Mouse (Mus musculus) urinary bladder, postnatal 14 days (tissue): Measurements from ENCODE around the gene Ccdc163.
"Not testable (repeated sequence)": the region's sequence is repeated elsewhere in the genome, so short reads cannot be mapped to it uniquely, and the experiment has no call there.

Experiments used
- DNase-seq: peaks from one replicate; pipeline ENCODE4 v3.0.0; 2021; ENCODE audit warnings: low spot score

The Ccdc163 gene

DNA sequence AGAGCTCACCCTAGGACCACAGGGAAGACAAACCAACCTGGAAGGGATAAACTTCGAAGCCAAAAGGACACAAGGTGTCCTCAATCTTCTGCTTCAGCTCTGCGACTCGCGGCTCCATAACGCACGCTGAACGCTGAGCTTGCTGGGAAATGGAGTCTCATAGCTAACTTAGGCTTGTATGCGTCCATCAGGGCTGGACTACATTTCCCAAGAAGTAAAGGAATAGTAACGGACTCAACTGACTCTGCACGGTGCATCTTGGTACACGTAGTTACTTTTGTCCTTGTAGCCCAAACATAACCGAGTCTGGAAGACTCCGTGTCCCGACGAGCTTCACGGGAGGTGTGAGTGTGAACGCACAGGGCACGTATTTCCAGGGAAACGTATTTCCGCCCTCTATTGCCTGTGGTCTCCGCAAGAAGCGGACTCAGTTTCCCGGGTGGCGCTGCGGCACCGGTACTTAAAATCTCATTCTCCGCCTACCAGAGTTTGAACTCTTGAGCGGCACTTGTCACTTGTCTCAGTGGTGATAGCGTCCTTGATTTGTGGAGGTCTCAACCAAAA lies at the start of gene Ccdc163, which contains the start of gene Mmachc:
TSS of gene Ccdc163 (plus strand) at position 309 of the 564 bp plus-strand sequence.
TSS of gene Mmachc (minus strand) at position 206 of the 564 bp plus-strand sequence.
- peak; percentile 91 for DNase-seq

DNA sequence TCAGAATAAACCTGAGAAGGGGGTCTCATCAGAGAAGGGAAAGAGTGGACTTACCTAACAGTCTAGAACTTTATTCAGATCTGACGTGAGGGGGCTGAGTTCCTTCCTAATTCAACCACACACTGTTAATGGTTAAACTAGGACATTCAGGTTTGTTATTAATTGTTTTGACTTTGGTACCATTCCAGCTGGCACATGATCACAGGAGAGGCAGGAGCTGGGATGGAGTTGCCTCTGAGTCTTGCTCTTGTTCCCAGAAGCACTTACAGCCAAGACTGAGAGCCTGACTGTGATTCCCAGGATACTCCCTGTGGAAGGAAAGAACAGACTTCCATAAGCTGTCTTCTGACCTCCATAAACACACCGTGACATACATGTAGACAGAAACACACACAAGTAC lies 48.8 kb upstream of the Ccdc163 start:
- DNase-seq, result no peak

GRCm38 (mm10) chr4:116659916-116660315 lies 48.4 kb upstream of the Ccdc163 start:
- DNase-seq, result not testable (repeated sequence)

DNA sequence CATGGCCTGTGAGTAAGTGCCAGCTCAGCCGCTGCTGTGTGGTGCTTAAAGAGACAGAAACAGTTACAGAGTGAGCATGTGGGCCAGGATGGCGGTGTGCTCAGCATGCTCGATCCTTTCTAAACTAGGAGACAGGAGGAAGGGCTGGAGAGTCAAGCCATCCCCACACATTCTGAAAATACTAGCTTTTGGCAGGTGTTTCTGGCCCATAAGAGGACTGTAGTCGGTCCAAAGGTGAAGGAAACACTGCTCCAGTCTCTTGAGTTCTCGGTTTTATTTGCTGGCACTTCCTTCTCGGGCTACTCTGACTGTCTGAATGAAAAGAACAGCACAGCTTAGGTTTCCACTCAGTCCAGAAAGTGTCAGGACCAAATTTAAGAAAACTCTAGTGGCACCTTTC lies 47.5 kb upstream of the Ccdc163 start:
- no peak for DNase-seq

- no peak for DNase-seq
Measured at GRCm38 (mm10) chr4:116661998-116662397, 46.3 kb upstream of the Ccdc163 start.

DNA sequence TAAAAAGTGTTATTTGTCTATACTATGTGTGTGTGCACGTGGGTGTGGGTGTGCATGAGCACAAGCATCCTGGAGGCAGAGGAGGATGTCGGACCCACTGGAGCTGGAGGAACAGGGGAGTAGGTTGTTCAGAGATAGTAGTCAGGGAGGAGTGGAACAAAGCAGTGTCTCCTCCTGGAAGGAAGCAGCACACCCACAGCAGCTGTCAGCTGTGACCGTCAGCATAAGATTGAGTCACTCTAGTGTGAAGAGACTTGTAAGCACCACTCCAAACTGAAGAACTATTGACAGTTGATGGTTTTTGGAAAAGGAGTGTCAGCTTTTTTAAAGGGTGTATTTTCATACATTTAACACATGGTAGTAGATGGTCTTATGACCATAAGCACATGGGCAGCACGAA lies 41.7 kb upstream of the Ccdc163 start:
- no peak for DNase-seq

- no peak for DNase-seq
Measured at GRCm38 (mm10) chr4:116668145-116668544, 40.2 kb upstream of the Ccdc163 start.

GRCm38 (mm10) chr4:116669291-116669690 lies 39.0 kb upstream of the Ccdc163 start:
- DNase-seq, result no peak

DNA sequence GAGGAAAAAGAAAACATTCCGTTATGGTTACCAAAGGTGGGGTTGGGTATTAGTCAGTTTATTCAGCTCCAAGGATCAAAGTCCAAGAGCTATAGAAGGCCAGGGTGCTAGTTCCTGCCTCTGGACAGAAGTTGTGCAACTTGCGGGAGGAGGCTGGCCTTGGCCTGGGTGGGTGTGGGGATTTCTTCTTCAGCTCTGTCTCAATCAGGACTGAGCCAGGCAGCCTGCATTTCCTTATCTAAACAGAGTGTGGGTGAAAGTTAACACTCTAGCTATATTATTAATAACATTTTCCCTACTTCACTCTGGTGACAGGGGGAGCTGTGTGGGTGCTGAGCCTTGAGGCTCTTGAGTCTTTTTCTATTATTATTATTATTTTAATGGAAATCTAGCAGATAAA lies 35.5 kb upstream of the Ccdc163 start:
- DNase-seq, result peak; percentile 60

DNA sequence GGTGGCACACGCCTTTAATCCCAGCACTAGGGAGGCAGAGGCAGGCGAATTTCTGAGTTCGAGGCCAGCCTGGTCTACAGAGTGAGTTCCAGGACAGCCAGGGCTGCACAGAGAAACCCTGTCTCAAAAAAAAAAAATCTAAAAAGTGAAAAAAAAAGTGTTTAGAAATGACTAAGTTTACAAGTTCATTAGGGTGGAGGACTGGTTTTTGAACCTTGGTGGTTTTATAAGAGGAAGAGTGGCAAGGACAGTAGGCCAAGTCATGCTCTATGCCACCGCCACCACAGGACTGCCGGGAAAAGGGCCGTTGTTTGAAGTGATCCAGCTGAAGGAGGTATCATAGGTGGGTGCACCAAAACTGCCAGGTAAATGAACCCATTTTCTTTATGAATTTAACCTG lies 33.5 kb upstream of the Ccdc163 start:
- not testable (repeated sequence) for DNase-seq

DNA sequence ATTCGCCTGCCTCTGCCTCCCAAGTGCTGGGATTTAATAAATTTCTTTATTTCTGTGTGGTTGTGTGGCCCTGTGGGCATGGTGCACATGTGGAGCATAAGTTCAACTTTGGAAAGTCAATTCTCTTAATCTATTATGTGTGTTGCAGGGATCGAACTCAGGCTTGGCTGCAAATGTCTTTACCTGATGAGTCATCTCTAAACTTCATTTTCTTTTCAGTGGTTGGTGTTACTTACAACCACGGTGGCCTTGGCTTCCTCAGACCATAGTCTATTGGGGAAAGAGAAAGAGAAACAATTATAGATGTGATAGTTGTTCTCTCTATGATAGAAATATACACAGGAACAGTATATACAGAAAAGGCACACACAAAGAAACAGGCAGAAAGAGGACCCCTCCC lies 32.3 kb upstream of the Ccdc163 start:
- DNase-seq, result no peak

DNA sequence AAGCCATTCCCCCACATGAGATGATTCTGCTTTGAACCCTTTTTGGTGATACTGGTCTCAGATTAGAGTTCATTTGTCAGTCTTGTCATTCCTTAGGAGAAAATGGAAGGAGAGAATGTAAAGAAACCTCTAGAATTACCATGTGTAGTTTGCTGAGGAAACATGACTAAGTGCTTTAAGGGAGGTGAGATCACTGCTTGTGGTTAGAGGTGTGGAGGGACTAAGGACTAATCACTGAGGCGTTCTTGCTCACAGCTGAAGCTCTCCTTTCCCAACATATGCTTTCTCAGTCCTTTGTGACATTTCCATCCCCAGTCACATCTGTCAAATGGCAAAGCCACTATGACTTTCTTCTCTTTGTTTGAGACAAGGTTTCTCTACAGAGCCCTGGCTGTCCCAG lies 30.5 kb upstream of the Ccdc163 start:
- DNase-seq, result no peak

GRCm38 (mm10) chr4:116679141-116679540 lies 29.2 kb upstream of the Ccdc163 start:
- no peak for DNase-seq

DNA sequence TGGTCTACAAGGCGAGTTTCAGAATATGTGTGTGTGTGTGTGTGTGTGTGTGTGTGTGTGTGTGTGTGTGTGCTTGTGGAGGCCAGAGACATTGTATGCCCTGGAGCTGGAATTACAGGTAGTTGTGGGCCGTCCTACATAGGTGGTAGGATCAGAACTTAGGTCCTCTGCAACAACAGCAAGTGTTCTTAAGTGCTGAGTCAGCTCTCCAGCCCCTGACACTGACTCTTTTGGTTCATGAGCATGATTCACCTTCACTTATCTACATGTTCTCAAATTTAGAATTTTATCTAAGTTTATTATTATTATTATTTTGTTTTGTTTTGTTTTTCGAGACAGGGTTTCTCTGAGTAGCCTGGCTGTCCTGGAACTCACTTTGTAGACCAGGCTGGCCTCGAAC lies 27.8 kb upstream of the Ccdc163 start:
- not testable (repeated sequence) for DNase-seq

DNA sequence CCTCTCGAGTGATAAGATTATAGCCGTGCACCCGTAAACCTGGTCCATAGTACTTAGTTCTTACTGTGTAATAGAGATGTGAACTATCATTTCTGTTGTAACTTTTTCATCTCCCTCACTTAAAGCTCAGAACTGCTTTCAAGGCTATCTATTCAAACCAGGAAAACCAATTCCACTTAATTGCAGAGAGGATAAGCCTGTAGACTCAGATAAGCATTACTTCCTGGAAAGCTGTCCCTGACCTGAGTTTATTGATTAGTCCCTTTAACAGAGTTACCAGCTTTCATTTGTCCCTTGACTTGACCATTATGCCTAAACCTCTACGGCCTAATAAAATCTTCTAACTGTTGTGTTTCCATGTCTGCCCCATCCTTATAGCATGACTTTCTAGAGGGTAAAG lies 24.4 kb upstream of the Ccdc163 start:
- no peak for DNase-seq

DNA sequence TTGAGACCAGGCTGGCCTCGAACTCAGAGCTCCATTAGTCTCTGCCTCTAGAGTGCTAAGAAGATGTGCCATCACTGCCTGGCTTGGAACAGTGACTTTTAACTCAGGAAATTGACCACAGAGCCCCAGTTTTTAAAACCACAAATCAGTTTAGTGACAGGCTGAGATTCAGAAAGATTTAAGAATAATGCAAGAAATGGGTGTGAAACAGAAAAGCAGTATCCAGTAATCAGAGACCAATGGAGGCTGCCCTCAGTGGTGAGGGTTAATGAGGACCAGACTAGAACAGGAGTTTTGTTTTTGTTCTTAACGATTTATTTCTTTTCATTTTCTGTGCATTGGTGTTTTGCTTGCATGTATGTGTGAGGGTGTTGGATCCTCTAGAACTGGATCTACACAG lies 23.6 kb upstream of the Ccdc163 start:
- DNase-seq, result no peak

DNA sequence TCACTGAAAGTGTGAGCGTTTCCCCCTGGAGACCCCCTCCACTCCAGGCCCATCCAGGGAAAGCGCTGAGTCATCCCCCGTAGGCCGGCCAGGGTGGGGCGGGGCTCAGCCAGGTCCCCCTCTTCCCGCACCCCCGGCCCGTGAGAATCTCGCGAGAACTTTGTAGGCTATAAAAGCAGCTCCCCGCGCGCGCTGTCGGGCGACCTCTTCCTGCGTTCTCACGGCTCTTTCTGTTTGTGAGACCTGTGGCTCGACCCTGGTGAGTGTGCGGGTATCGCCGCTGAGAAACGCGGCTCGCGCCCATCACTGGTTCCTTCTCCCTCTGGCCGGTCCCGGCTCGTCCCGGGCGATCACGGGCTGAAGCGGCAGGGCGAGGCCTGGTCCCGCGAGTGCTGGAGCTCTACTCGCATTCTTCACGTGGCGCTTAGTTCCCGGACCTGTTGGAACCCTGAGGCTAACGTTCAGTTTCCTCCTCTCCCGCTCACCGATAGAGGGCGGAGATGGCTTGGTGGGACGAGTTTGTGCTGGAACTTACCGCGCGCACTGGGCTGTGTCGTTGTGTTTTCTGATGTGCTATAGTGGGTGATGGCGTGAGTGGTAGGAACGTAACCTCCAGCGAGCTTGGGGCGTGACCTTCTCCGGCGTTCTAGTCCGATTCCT lies 22.8 kb upstream of the Ccdc163 start, which contains the start of gene Prdx1:
TSS of gene Prdx1 (plus strand) at position 143 of the 660 bp plus-strand sequence.
- DNase-seq, result peak; percentile 96

DNA sequence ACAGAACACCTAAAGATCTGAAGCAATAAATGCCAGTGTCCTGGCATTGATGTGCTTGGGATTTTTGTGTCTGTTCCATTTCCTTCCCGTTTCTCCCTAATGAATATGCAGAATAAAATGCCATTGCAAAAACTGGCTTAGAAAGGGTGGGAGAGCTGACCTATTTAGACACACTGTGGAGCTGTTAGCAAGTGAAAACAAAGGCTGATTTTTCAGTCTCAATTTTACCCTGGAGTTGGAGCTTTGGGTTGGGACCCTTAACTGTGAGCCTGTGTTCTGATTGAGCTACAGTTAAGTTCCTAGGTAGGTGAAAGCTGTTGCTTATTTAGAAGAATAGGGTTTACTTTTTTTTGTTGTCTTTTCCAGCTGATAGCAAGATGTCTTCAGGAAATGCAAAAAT lies 21.3 kb upstream of the Ccdc163 start:
- DNase-seq, result no peak

GRCm38 (mm10) chr4:116689309-116689876 lies 18.9 kb upstream of the Ccdc163 start:
- no peak for DNase-seq

DNA sequence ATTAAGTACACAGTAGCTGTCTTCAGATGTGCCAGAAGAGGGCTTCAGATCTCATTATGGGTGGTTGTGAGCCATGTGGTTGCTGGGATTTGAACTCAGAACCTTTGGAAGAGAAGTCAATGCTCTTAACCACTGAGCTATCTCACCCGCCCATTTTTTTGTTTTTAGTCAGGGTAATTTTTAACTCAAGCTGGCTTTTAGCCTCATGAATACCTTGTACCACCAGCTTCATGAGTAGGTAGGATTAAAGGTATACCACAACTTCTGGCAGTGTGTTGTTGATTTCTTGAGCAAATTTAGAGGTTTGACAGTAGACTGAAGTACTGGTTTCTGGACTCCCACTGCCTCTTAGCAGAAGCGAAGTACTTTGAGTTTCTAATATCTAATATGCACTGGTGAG lies 16.2 kb upstream of the Ccdc163 start:
- no peak for DNase-seq

- DNase-seq, result no peak
Measured at GRCm38 (mm10) chr4:116693785-116694184, 14.5 kb upstream of the Ccdc163 start.

- DNase-seq, result no peak
Measured at GRCm38 (mm10) chr4:116698693-116699342, 9.5 kb upstream of the Ccdc163 start.

DNA sequence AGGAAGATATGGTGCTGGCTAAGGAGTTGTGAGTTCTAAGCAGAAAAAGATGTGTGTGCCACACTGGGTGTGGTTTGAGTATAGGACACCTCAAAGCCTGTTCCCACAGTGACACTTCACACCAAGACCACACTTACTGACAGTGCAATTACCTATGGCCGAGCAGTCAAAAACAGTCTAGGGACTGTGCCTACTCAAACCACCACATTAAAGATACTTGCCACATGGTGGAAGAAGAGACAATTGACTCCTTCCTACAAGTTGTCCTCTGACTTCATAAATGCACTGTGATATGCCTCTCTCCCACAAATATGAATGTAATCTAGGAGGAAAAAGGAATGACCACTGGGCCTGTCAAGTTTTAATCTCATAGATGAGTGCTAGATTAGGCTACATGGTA lies 7.3 kb upstream of the Ccdc163 start:
- DNase-seq, result no peak
